ENCODE assay signal across 14 mouse cellular contexts in genomic region chr1:127280256-127280655, GRCm38 (mm10).
DNase-seq lines count a peak whose midpoint lies in the region; ATAC-seq and TF ChIP-seq lines count a peak whose summit lies in the region.
"Had no signal": no experiment of that assay in that cellular context is flagged by ENCODE, and none has a peak within 500 bp of the region (broad histone marks: within the 10 kb centered on the region; RNA-seq: fewer than 3 reads in every experiment).

No protein-coding gene starts in this region.

- no peaks in the 10 kb centered on the region for H3K4me1 ChIP-seq in hindbrain, postnatal 0 days (ENCODE audit: insufficient read depth, low read length)
- no peaks in the 10 kb centered on the region for H3K4me1 ChIP-seq in hindbrain, embryonic 14.5 days (replicated peaks; ENCODE audit: control insufficient read depth, insufficient read depth, low read length)
- H3K4me1 ChIP-seq: heart, embryonic 10.5 days; kidney, embryonic 15.5 days; limb, embryonic 13.5 days had no signal

- no peak overlapping the region for H3K4me2 ChIP-seq in hindbrain, postnatal 0 days (ENCODE audit: low read depth, low read length)
- no peak overlapping the region for H3K4me2 ChIP-seq in hindbrain, embryonic 14.5 days (replicated peaks)
- H3K4me2 ChIP-seq: kidney, embryonic 15.5 days; limb, embryonic 13.5 days had no signal

- 97% methylated on average over 1 of the region's 1 CpGs for WGBS in hindbrain, postnatal 0 days
- 97% methylated on average over 1 of the region's 1 CpGs for WGBS in hindbrain, embryonic 14.5 days

- H3K27ac ChIP-seq in hindbrain, postnatal 0 days, result no peak overlapping the region
- no peak overlapping the region for H3K27ac ChIP-seq in hindbrain, embryonic 14.5 days
- H3K27ac ChIP-seq: heart, embryonic 10.5 days; kidney, embryonic 15.5 days; limb, embryonic 13.5 days had no signal

- H3K36me3 ChIP-seq in hindbrain, postnatal 0 days (ENCODE audit: insufficient read depth, low read length), result no peaks in the 10 kb centered on the region
- H3K36me3 ChIP-seq in hindbrain, embryonic 14.5 days (replicated peaks; ENCODE audit: control insufficient read depth, insufficient read depth), result no peaks in the 10 kb centered on the region
- H3K36me3 ChIP-seq: heart, embryonic 10.5 days; kidney, embryonic 15.5 days; limb, embryonic 13.5 days had no signal

- no peaks in the 10 kb centered on the region for H3K27me3 ChIP-seq in hindbrain, postnatal 0 days (ENCODE audit: insufficient read depth, low read length)
- H3K27me3 ChIP-seq in hindbrain, embryonic 14.5 days (ENCODE audit: control insufficient read depth, insufficient read depth, low read length), result no peaks in the 10 kb centered on the region
- H3K27me3 ChIP-seq: kidney, embryonic 15.5 days; limb, embryonic 13.5 days had no signal

- H3K9me3 ChIP-seq in hindbrain, postnatal 0 days (ENCODE audit: low read length), result no peaks in the 10 kb centered on the region
- H3K9me3 ChIP-seq in hindbrain, embryonic 14.5 days (ENCODE audit: control insufficient read depth, low read length), result no peaks in the 10 kb centered on the region
- H3K9me3 ChIP-seq: heart, embryonic 10.5 days; kidney, embryonic 15.5 days; limb, embryonic 13.5 days had no signal

- no peak for DNase-seq in hindbrain, postnatal 0 days (ENCODE audit: low spot score)
- no peak for DNase-seq in hindbrain, embryonic 14.5 days (ENCODE audit: low spot score)
- DNase-seq in retina, embryonic 14.5 days (ENCODE audit: low spot score), result peak; percentile 16
- DNase-seq in retina, postnatal 1 day, result no peak
- DNase-seq in R1 (ENCODE audit: low read depth, low spot score), result peak; percentile 67
- DNase-seq in thymus, postnatal 14 days, result peak; percentile 73
- no peak for DNase-seq in layer of hippocampus, adult 11-12 months (ENCODE audit: low spot score)
- DNase-seq: cerebellum, adult 9-11 months; midbrain, embryonic 14.5 days had no signal

- peak; percentile 51 for TF ChIP-seq CTCF in hindbrain, postnatal 0 days (IDR thresholded peaks at IDR 0.05; ENCODE audit: low read depth)

- H3K9ac ChIP-seq in hindbrain, postnatal 0 days (replicated peaks; ENCODE audit: low read length), result no peak overlapping the region
- H3K9ac ChIP-seq in hindbrain, embryonic 14.5 days, result no peak overlapping the region
- H3K9ac ChIP-seq: kidney, embryonic 15.5 days; limb, embryonic 13.5 days had no signal

- ATAC-seq in hindbrain, postnatal 0 days, result no peak
- ATAC-seq in hindbrain, embryonic 14.5 days (ENCODE audit: low FRiP score), result no peak
- ATAC-seq in cerebellum, adult (ENCODE audit: insufficient number of reproducible peaks, low FRiP score, low TSS enrichment), result no peak
- ATAC-seq: activated CD4-positive, CD25-positive, alpha-beta regulatory T cell, adult 4 months had no signal

- no peak overlapping the region for H3K4me3 ChIP-seq in hindbrain, postnatal 0 days (ENCODE audit: low read length)
- no peak overlapping the region for H3K4me3 ChIP-seq in hindbrain, embryonic 14.5 days (replicated peaks; ENCODE audit: low read length)
- H3K4me3 ChIP-seq: heart, embryonic 10.5 days; kidney, embryonic 15.5 days; limb, embryonic 13.5 days had no signal

Comparison
In these comparisons a context has a peak if more than half of its experiments do, and no peak if none do; other contexts are left out.
1. DNase-seq: peak in retina, embryonic 14.5 days (single experiment), R1 (single experiment) and thymus, postnatal 14 days (single experiment); none in hindbrain, postnatal 0 days (single experiment), hindbrain, embryonic 14.5 days (single experiment), retina, postnatal 1 day (single experiment) and layer of hippocampus, adult 11-12 months (single experiment).